Mouse (Mus musculus): ENCODE results near the gene Naaa.

Naaa gene

GRCm38 (mm10) chr5:92263761-92264359 lies 14.1 kb downstream of the Naaa start:
- peak; percentile 84 for DNase-seq (ENCODE audit: low spot score)

- no peak for DNase-seq (ENCODE audit: low spot score)
Observed at GRCm38 (mm10) chr5:92262646-92263045, 15.3 kb downstream of the Naaa start.

GRCm38 (mm10) chr5:92256218-92256617 lies 21.8 kb downstream of the Naaa start, which contains the start of gene Ppef2:
Ppef2 (minus strand) TSS chr5:92256278.
- no peak for DNase-seq (ENCODE audit: low spot score)

GRCm38 (mm10) chr5:92254476-92254875 lies 23.5 kb downstream of the Naaa start:
- no peak for DNase-seq (ENCODE audit: low spot score)

GRCm38 (mm10) chr5:92252797-92253343 lies 25.1 kb downstream of the Naaa start:
- no peak for DNase-seq (ENCODE audit: low spot score)

GRCm38 (mm10) chr5:92252031-92252430 lies 25.9 kb downstream of the Naaa start:
- DNase-seq (ENCODE audit: low spot score) = no peak

- no peak for DNase-seq (ENCODE audit: low spot score)
Observed at GRCm38 (mm10) chr5:92248614-92249013, 29.4 kb downstream of the Naaa start.

GRCm38 (mm10) chr5:92245483-92245882 lies 32.5 kb downstream of the Naaa start:
- no peak for DNase-seq (ENCODE audit: low spot score)

- no peak for DNase-seq (ENCODE audit: low spot score)
Observed at GRCm38 (mm10) chr5:92244900-92245299, 33.1 kb downstream of the Naaa start.

- no peak for DNase-seq (ENCODE audit: low spot score)
Observed at GRCm38 (mm10) chr5:92240769-92241168, 37.2 kb downstream of the Naaa start.

- DNase-seq (ENCODE audit: low spot score) = no peak
Observed at GRCm38 (mm10) chr5:92239333-92240232, 38.4 kb downstream of the Naaa start.

- DNase-seq (ENCODE audit: low spot score) = no peak
Observed at GRCm38 (mm10) chr5:92234939-92235557, 42.9 kb downstream of the Naaa start.

GRCm38 (mm10) chr5:92233366-92233765 lies 44.6 kb downstream of the Naaa start:
- DNase-seq (ENCODE audit: low spot score) = no peak

- no peak for DNase-seq (ENCODE audit: low spot score)
Observed at GRCm38 (mm10) chr5:92231836-92232235, 46.1 kb downstream of the Naaa start.

GRCm38 (mm10) chr5:92230306-92230705 lies 47.7 kb downstream of the Naaa start:
- DNase-seq (ENCODE audit: low spot score) = no peak

GRCm38 (mm10) chr5:92229514-92229913 lies 48.5 kb downstream of the Naaa start:
- no peak for DNase-seq (ENCODE audit: low spot score)

GRCm38 (mm10) chr5:92228776-92229175 lies 49.2 kb downstream of the Naaa start:
- no peak for DNase-seq (ENCODE audit: low spot score)

GRCm38 (mm10) chr5:92227782-92228181 lies 50.2 kb downstream of the Naaa start:
- DNase-seq (ENCODE audit: low spot score) = no peak

GRCm38 (mm10) chr5:92220287-92220902 lies 57.6 kb downstream of the Naaa start:
- no peak for DNase-seq (ENCODE audit: low spot score)

- no peak for DNase-seq (ENCODE audit: low spot score)
Observed at GRCm38 (mm10) chr5:92219826-92220225, 58.1 kb downstream of the Naaa start.

GRCm38 (mm10) chr5:92218915-92219793 lies 58.8 kb downstream of the Naaa start:
- no peak for DNase-seq (ENCODE audit: low spot score)

Measured in testis, postnatal 14 days (tissue).